Mouse (Mus musculus): ENCODE measurements around the gene Fbxw9. TPM values are rescaled to one million over a fixed set of nuclear protein-coding genes. Genes with fewer than 3 reads are reported as not detected.
A peak's percentile ranks its signal among the peaks of the same experiment; 100 is the strongest.

Fbxw9 gene
- polyA plus RNA-seq, 1 experiment from 2014 or later: 20.4 TPM

Small RNA genes within 50 kb of the gene (microRNA-seq; reads per million reads assigned to microRNA genes)
- 13.2 reads per million, percentile 16 among the genes with 10 or more reads in this experiment for gene Gm23388 (ENCODE audit: borderline number of aligned reads)
- 1.9 reads per million for gene Mir7070 (ENCODE audit: borderline number of aligned reads)

Other genes starting within 250 kb of the Fbxw9 start
- gene Dand5, start 237.2 kb upstream of the Fbxw9 start, polyA plus RNA-seq (2014; fragmentation: Nextera tagmentation; extraction: Ambion mirVana): 3.6 and 3.8 TPM in 2 replicates
- 41.5 and 42.3 TPM in 2 replicates for gene Gadd45gip1, start 228.5 kb upstream of the Fbxw9 start, polyA plus RNA-seq (2014; fragmentation: Nextera tagmentation; extraction: Ambion mirVana)
- 79.6 and 88.2 TPM in 2 replicates for gene Rad23a, start 219.4 kb upstream of the Fbxw9 start, polyA plus RNA-seq (2014; fragmentation: Nextera tagmentation; extraction: Ambion mirVana)
- 815 and 826 TPM in 2 replicates for gene Calr, start 213.1 kb upstream of the Fbxw9 start, polyA plus RNA-seq (2014; fragmentation: Nextera tagmentation; extraction: Ambion mirVana)
- gene Farsa, start 203.1 kb upstream of the Fbxw9 start, polyA plus RNA-seq (2014; fragmentation: Nextera tagmentation; extraction: Ambion mirVana): 73.0 and 85.7 TPM in 2 replicates
- gene Syce2, start 187.9 kb upstream of the Fbxw9 start, polyA plus RNA-seq (2014; fragmentation: Nextera tagmentation; extraction: Ambion mirVana): 89.2 and 89.9 TPM in 2 replicates
- 40.3 and 40.5 TPM in 2 replicates for gene Gcdh, start 166.1 kb upstream of the Fbxw9 start, polyA plus RNA-seq (2014; fragmentation: Nextera tagmentation; extraction: Ambion mirVana)
- 11.1 and 14.4 TPM in 2 replicates for gene Klf1, start 158.1 kb upstream of the Fbxw9 start, polyA plus RNA-seq (2014; fragmentation: Nextera tagmentation; extraction: Ambion mirVana)
- gene Dnase2a, start 151.5 kb upstream of the Fbxw9 start, polyA plus RNA-seq (2014; fragmentation: Nextera tagmentation; extraction: Ambion mirVana): 5.5 and 7.2 TPM in 2 replicates
- 2.8 and 3.9 TPM in 2 replicates for gene Mast1, start 122.7 kb upstream of the Fbxw9 start, polyA plus RNA-seq (2014; fragmentation: Nextera tagmentation; extraction: Ambion mirVana)
- not detected in 2 replicates for gene Rtbdn, start 113.1 kb upstream of the Fbxw9 start, polyA plus RNA-seq (2014; fragmentation: Nextera tagmentation; extraction: Ambion mirVana)
- not detected in 2 replicates for gene Gm49661, start 90.6 kb upstream of the Fbxw9 start, polyA plus RNA-seq (2014; fragmentation: Nextera tagmentation; extraction: Ambion mirVana)
- gene Prdx2, start 90.5 kb upstream of the Fbxw9 start, polyA plus RNA-seq (2014; fragmentation: Nextera tagmentation; extraction: Ambion mirVana): 1,219 and 1,316 TPM in 2 replicates
- gene Rnaseh2a, start 90.3 kb upstream of the Fbxw9 start, polyA plus RNA-seq (2014; fragmentation: Nextera tagmentation; extraction: Ambion mirVana): 109 and 137 TPM in 2 replicates
- 5.4 and 6.2 TPM in 2 replicates for gene Junb, start 81.3 kb upstream of the Fbxw9 start, polyA plus RNA-seq (2014; fragmentation: Nextera tagmentation; extraction: Ambion mirVana)
- 11.3 and 14.2 TPM in 2 replicates for gene Hook2, start 69.5 kb upstream of the Fbxw9 start, polyA plus RNA-seq (2014; fragmentation: Nextera tagmentation; extraction: Ambion mirVana)
- not detected in 2 replicates for gene Best2, start 45.5 kb upstream of the Fbxw9 start, polyA plus RNA-seq (2014; fragmentation: Nextera tagmentation; extraction: Ambion mirVana)
- gene Asna1, start 34.8 kb upstream of the Fbxw9 start, polyA plus RNA-seq (2014; fragmentation: Nextera tagmentation; extraction: Ambion mirVana): 130 and 132 TPM in 2 replicates
- gene Trir, start 33.2 kb upstream of the Fbxw9 start, polyA plus RNA-seq (2014; fragmentation: Nextera tagmentation; extraction: Ambion mirVana): 172 and 178 TPM in 2 replicates
- gene Tnpo2, start 23.1 kb upstream of the Fbxw9 start, polyA plus RNA-seq (2014; fragmentation: Nextera tagmentation; extraction: Ambion mirVana): 17.0 and 20.5 TPM in 2 replicates
- not detected in 2 replicates for gene Gm5741, start 7.9 kb downstream of the Fbxw9 start, polyA plus RNA-seq (2014; fragmentation: Nextera tagmentation; extraction: Ambion mirVana)
- 61.9 and 67.7 TPM in 2 replicates for gene Dhps, start 11.7 kb downstream of the Fbxw9 start, polyA plus RNA-seq (2014; fragmentation: Nextera tagmentation; extraction: Ambion mirVana)
- 117 and 127 TPM in 2 replicates for gene Wdr83os, start 20.7 kb downstream of the Fbxw9 start, polyA plus RNA-seq (2014; fragmentation: Nextera tagmentation; extraction: Ambion mirVana)
- gene Wdr83, start 21.3 kb downstream of the Fbxw9 start, polyA plus RNA-seq (2014; fragmentation: Nextera tagmentation; extraction: Ambion mirVana): 48.6 and 52.2 TPM in 2 replicates
- gene Man2b1, start 23.2 kb downstream of the Fbxw9 start, polyA plus RNA-seq (2014; fragmentation: Nextera tagmentation; extraction: Ambion mirVana): 19.5 and 21.9 TPM in 2 replicates
- 1.8 and 2.0 TPM in 2 replicates for gene Zfp791, start 63.0 kb downstream of the Fbxw9 start, polyA plus RNA-seq (2014; fragmentation: Nextera tagmentation; extraction: Ambion mirVana)
- gene Cks1brt, start 91.9 kb downstream of the Fbxw9 start, polyA plus RNA-seq (2014; fragmentation: Nextera tagmentation; extraction: Ambion mirVana): not detected in 2 replicates
- not detected in 2 replicates for gene Olfr371, start 165.9 kb downstream of the Fbxw9 start, polyA plus RNA-seq (2014; fragmentation: Nextera tagmentation; extraction: Ambion mirVana)
- gene Orc6, start 239.6 kb downstream of the Fbxw9 start, polyA plus RNA-seq (2014; fragmentation: Nextera tagmentation; extraction: Ambion mirVana): 158 and 166 TPM in 2 replicates
- 176 and 187 TPM in 2 replicates for gene Vps35, start 239.7 kb downstream of the Fbxw9 start, polyA plus RNA-seq (2014; fragmentation: Nextera tagmentation; extraction: Ambion mirVana)